Mouse (Mus musculus): Measurements from ENCODE around the gene Gm14781. TPM values are rescaled to one million over a fixed set of nuclear protein-coding genes. Genes with fewer than 3 reads are reported as not detected.
"Not testable (repeated sequence)": the region's sequence is repeated elsewhere in the genome, so short reads cannot be mapped to it uniquely, and the experiment has no call there.

Gm14781 gene
- total RNA-seq (2022), result not detected

- DNase-seq (ENCODE audit: low spot score), result not testable (repeated sequence)
Observed at GRCm38 (mm10) chrX:91631894-91632293, at the start of gene Gm14781. Gm14781 (plus strand) TSS chrX:91632194.

GRCm38 (mm10) chrX:91654964-91655575, 23.1 kb downstream of the Gm14781 start:
- DNase-seq (ENCODE audit: low spot score), result not testable (repeated sequence)

Other genes with a start within 250 kb of the Gm14781 start
- not detected for gene Gm5072, start 239.7 kb upstream of the Gm14781 start, total RNA-seq (2022)
- not detected for gene Gm8914, start 152.1 kb upstream of the Gm14781 start, total RNA-seq (2022)
- gene 1700084M14Rik, start 56.3 kb upstream of the Gm14781 start, total RNA-seq (2022), result not detected
- not detected for gene Mageb5, start 150.8 kb downstream of the Gm14781 start, total RNA-seq (2022)

Measured in heart, adult 8-10 months (tissue).